Mouse (Mus musculus) thymus, postnatal 10 days (tissue): ENCODE data around the gene Smim1.

Experiments used
- DNase-seq, 2 experiments: peaks; one replicate each; pipeline ENCODE4 v3.0.0; 2021; ENCODE audit warnings: low spot score in 2 of 2

Smim1 gene

DNA sequence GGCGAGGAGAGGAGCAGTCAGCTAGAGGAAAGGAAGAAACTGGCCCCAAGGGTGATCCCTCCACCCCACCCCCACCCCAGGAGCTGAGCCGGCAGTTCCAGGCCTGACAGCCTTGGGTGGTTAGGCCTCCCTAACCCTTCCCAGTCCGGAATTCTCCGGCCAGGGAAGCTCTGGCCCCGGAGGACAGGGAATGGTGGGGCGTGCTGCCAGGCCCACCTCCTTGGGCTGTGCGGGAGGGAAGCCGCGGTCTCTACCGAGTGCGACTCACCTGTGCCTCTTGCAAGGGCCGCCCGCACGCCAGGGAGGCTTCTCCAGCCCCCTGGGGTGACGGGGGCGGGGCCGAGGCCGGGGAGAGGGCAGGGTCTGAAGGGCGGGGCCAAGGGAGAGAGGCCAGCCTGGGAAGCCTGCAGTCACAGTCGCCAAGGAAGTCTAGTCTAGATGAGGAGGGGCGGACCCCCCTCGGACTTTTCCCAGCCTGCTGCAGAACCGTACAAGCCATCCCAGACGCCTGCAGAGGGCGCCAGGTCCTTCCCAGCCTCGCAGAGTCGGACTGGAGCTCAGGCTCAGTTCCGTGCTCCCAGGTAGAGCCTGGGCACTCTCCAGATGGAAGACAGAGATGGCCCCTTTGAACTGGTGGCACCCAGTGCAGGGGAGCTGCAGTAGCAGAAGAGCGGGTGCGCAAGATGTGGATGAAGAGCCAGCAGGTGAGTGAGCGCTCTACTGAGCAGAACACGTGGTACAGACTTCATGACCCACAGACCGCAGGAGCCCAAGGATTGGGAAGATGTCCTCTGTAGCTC is at the start of gene Smim1:
Smim1 (minus strand) TSS at position 590 of the 800 bp plus-strand sequence.
- peak in 1 of 2 experiments; percentile 18 for DNase-seq

DNA sequence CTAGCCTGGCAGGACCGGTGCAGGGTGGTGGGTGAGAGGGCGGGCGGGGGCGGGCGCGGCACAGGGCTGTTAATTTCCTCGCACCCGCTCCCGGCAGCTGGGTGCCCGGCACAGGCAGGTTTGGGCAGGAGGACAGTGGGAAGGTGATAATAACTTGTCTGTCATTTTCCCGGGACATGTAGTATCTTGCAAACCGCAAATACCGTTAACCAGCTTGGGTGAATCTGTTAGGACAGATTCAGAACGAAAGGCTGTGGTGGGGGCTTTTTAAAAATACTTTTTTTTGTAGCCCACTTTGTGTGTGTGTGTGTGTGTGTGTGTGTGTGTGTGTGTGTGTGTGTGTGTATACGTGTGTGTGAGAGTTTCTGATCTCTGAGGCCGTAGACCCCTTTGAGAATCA is 45.9 kb upstream of the Smim1 start:
- no peak for DNase-seq

DNA sequence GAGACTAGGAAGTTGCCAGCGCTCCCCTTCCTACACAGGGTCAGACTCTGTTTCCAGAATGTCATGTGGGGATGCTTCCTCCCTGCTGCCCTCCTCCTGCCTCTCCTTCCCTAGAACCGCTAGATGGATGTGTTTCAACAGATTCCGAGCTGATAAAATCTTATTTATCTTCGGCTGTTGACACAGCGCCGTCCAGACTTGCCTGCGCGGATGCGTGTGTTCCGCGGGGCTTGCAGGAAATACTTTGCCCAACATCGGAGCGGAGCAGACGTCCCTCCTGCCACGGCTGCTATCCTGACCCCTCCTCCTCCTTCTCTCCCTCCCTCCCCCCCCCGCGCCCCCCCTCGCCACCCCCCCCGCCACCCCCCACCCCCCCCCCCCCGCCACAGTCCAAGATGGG is 45.5 kb upstream of the Smim1 start:
- DNase-seq, result no peak

DNA sequence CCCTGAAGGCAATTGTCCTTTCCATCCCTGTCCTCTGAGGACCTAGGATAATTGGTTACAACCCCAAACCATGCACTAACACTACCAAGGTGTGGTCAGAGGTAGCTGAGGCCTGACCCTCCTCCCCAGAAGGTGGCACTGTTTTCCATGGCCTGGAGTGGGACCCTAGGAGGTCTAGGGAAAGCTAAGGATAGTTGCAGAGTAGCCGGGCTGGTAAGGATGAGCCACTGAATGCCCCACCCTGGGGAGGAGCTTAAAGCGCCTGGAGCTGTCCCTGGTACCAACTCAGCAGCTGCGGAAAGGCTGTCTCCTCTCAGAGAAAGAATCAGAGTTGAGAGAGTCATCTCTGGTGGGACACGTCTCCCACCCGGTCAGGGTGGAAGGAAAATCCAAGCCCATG is 44.9 kb upstream of the Smim1 start:
- no peak for DNase-seq

DNA sequence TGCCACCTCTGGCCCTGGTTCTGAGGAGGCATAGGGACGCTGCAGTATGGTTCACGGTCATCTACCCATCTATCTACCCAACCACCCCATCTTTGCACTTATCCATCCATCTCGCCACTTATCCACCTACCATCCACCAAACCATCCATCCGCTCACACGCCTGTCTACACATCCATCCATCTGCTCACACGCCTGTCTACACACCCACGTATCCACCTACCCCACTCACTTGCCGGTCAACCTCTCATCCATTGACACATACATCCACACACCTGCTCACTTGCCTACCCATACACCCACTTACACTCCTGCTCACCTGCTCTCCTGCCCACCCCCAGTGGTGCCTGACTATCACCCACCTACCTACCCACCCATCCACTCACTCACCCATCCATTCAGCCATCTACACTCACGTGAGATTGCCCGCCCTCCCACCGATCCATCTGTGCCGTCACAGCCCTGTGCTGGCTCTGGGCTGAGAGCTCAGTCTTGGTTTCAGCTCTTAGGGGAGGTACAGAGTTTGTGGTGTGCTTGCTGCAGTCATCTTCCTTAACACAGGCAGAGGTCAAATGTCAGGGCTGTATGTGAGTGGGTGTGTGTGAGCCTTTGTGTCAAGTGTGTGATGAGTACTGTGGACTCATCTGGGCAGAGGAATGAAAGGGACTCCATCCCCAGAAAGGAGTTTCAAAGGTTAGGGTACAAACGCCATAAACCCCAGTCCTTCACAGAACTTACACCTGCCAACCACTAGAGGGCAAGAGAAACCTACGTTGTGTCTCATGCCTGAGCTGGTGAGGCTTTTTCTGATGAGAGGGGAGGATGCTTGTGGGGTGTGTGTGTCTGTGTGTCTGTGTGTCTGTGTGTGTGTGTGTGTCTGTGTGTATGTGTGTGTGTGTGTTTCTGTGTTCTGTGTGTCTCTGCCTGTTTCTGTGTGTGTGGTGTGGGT is 39.1 kb upstream of the Smim1 start:
- no peak for DNase-seq

DNA sequence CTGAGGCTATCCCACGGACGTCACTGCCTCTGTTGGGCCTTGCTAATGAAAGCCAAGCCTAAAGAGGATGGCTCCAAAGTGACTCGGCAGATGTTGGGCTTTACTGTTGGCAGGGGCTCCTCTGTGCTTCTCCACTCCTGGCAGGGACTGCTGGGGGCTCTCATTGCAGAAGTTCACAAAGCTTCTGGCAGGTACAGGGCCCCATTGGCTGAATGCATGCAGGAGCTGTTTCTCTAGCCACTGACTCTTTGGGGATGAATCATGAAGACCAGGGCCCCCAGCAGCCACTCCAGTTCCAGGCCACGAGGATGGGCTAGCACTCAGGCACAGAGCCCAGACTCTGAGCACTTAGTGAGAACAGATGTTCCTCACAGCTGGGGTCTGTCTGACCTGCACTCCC is 31.7 kb upstream of the Smim1 start:
- no peak for DNase-seq

DNA sequence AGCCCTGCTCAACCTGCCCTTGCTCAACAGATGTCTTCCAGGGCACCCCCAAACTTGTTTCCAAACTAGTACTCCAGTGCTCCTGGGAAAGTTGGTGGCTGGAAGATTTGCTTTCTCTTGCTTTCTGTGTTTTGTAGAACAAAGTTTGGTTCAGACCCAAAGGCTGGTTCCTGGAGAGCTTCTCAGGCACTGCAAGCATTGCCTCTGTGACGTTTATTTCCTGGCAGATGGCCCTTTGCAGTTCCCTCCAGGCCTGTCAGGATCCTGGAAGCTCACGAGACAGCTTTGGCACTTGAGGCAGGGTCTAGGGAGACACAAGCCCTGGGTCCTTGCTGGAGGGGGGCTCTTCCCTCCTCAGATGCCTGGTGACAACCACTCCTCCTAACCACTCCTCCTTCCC is 30.6 kb upstream of the Smim1 start:
- DNase-seq, result no peak

DNA sequence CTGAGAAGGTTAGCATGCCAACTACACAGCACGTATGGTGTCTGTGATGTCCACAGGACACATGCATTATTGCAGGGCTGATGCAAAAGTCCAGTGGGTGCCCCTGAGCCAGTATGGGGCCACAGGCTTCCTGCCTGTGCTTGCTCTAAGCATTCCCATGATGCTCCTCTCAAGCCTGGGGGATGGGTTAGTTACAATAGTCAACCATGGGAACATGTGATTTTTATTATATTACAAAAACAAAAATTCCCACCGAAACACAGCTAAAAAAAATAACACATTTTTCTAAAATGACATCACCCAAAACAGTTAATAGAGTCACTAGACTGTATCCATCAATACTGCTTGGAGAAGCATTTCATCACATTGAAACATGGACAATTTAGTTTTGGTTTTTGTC is 30.0 kb upstream of the Smim1 start:
- DNase-seq, result no peak

DNA sequence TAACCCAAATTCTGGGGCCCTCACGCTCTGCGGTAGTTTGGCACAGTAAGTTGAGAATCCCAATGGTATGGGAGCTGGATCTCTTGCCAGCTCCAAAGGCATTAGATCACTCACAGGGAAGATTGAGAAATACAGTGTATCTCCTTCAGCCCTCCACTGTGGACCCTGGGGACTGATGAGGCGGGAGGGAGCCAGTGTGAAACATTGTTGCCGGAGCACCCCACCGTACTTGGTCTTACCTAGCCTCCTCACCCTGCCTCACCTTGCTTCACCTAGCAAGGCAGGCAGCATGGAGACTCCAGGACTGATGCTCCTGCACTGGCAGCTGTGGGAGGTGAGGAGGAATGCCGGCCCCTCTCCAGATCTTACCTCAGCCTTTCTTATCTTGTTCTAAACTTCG is 29.5 kb upstream of the Smim1 start:
- no peak for DNase-seq

DNA sequence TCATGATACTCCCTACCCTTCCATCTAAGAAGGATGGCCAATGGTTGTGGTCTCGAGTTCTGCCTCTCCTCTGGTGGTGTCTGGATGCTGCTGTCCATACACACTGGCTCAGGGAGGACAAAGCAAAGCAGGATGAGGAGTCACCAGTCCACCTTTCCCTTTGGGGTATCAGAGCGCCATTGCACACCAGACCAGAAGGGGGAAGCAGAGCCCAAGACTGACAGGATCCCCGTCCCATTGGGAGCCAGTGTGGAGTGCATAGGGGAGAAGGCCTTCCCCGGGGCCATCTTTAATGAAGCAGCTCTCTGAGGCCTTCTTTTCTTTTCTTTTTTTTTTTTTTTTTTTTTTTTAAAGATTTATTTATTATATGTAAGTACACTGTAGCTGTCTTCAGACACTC is 27.0 kb upstream of the Smim1 start:
- DNase-seq, result no peak

DNA sequence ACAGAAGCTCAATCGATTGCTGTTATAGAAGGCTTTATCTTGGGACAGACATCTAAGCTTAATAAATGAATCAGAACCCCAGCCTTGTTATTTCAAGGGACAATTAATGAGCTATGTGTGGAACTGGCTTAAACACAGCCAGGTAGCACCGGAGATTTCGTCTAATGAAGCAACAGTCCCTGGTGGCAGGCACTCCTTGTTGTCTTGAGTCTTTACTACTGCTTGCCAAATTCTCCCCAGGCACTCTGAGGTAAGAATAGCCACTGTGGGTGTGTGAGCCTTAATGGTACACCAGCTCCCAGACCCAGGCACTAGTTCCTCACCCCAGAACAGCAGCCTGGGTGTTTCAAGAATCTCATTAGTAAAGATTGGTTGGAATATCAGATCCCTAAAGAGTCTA is 25.4 kb upstream of the Smim1 start:
- no peak for DNase-seq

DNA sequence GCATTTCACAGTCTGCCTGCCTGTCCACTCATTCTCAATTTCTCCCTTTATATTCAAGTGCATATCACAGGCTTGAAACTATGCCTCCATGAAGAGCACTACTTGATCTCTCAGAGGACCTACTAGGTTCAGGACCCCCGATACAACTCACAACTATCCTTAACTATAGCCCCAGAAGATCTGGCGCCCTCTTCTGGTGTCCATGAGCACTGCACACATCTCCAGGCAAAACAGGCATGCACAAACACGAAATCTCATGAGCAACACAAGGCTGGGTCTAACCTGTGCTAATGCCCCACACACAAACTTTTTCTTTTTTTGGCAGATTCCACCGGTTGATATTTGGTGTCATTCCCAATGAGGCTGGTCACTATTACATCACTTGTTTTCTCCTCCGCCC is 19.8 kb upstream of the Smim1 start:
- DNase-seq, result no peak

DNA sequence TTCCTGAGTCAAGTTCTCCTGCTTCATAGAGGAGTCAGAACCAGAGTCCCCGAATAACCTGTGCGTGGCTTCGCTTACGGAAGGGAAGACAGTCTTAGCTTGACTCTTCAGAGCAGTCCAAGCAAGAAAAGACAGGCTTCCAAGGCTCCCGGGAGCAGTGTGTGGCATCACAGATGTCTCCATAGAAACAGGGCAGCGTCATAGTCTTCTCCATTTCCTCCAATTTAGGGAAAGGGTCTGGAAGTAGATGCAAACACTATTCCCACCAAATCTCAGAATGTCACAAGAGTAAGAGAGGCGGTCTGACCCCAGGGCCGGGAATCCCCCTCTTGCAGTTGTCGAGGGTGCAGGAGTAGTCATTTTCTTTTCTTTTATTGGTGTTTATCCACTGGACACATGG is 16.5 kb upstream of the Smim1 start, which contains the start of gene Ccdc27:
Ccdc27 (minus strand) TSS at position 101 of the 400 bp plus-strand sequence.
- DNase-seq, result no peak

DNA sequence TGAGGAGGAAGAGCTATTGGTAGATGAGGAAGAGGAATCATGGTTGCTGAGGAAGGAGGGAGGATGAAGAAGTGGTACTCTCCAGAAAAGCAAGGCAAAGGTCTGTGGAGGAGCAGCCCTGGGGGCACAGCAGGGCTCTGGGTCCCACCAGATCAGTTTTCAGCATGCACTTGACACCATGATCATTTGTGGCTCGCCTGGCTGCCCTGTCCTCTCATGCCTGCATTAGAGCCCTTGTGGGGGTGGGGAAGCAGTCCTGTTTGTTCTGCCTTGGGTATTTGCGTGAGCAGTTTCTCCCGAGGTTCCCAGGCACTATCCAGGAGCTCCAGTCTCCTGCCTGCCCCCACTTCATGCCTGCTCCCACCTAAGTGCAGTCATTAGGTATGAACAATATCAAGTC is 11.1 kb upstream of the Smim1 start:
- DNase-seq, result no peak

DNA sequence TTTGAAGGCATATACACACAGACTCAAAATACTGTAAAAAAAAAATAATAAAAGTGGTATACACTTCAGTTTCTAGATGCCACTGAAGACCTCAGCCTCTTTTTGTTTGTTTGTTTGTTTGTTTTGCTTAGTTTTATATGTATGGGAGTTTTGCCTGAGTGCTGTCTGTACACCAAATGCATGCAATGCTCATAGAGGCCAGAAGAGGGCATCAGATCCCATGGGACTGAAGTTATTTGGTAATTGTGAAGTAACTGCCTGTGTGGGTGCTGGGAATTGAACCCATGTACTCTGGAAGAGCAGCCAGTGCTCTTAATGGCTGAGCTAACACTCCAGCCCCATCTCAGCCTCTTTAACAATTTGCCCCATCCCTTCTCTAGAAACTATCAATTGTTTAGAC is 2.6 kb upstream of the Smim1 start:
- no peak for DNase-seq

DNA sequence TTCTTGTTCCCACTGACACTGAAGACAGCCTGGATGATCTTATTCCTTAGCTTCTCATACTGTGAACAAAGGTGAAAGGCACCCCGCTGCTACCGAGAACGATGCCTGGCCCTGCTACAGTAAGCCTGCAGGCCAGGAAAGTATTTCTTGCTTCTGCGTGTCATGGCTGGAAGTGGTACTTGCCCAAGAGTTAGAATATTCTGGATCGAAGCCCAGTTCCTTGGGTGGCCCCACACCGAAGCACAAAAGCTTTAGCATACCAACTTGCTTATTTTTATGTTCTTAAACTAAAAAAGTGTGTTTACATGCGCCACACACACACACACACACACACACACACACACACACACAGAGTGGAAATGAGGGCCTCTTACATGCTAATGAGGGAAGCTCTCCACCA is 2.0 kb upstream of the Smim1 start:
- no peak for DNase-seq

DNA sequence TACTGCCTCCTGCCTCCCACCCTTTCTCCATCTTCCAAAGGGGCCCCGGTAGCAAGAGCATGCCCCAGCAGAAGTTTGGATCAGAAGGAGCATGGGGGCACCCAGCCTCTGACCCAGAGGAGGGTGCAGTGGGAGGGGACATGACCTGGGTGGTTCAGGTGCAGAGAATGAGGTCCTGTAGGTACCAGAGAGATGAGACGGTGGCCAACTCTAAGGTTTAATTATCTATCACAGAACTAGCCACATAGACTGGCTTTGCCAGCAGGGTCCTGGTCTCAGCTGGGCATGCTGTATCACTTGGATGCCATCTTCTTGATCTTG is 371 bp upstream of the Smim1 start:
- DNase-seq, result no peak

DNA sequence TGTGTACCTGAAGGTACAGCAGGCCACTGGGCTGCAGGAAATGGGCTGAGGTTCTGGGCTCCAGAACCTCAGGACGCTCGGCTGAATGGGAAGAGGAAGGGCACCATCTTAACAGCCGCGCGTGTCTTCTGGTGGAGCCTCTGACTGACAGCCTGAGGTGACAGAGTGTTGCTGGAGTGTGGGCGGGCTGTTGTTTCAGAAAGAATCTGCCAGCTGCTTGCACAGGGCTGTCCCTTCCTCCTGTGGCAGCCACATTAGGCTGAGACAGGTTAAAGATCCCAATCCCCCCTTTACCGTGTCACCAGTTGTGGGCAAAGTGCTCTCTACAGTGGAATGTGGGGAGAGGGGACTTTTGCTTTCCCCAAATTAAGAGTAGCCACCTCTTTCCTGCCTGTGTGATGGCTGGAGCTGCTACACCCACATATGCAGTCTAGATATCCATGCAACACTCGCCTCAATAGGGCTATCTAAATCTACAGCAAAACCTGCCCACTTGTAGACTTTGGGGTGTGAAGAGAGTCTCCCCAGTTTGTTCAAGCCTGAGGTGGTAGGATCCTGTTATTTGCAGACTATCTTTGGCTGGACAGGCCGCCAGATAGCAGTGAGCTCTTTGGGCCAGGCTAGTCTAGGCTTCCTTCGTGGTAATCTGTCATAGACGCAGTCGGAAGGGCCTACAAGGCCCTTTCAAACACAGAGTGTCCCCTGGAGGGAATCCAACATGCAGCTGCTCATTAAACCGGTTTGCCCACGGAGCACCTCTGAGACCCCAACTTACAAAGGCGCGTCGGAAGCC is 1.1 kb downstream of the Smim1 start:
- DNase-seq, result no peak

DNA sequence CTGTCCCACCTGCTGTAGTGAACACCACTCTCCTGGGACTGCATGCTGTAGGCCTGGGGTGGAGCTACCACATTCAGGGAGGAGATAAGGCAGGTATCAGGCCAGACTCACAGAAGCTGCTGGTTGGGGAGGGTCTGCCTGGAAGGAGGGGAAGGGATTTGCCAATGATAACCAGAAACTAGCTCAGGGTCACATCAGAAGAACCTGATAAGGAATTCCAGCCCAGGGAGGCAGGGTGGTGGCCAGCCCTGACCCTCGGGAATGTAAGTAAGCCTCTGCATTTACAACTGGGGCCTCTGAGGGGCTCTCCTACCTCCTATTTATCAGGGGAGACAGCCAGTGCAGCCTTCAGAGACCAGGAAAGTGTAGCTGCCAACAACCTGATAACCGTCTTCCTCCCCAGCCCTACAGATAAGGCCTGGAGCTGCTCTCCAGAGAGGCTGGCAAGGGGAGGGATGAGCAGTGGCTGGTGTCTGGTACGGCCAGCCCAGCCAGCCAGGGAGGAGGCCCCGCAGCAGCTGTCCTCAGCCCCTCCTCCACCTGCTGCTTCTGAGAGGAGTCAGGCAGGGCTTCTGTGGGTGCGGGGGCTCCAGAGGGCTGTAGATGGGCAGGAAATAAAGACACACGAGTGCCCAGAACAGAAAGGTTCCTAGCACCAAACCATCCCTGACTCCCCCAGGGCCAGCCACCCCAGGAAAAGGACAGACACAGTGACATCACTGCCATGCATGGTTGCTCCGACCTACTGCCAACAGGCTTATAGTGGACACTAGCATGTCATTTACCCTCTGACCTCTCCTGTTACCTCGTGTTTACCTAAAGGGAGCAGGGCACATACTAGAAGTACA is 2.1 kb downstream of the Smim1 start:
- no peak for DNase-seq

DNA sequence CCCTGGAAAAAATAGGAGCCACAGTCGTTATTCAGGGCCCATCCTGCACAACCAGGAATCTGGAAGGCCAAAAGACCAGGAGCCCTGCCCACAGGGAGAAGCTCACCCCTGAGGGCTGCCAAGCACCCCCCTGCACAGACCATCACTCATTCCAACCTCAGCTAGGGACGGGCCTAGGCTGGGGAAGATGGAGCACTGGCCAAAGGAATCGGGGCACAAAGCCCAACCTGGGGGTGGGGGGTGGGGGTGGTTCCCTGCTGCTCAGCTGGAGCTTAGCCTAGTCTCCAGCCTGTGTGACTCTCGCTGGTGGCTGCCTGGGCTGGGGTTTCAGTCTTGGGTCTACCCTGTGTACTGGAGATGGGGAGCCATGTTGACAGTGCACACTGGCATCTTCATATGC is 3.2 kb downstream of the Smim1 start:
- DNase-seq, result no peak

DNA sequence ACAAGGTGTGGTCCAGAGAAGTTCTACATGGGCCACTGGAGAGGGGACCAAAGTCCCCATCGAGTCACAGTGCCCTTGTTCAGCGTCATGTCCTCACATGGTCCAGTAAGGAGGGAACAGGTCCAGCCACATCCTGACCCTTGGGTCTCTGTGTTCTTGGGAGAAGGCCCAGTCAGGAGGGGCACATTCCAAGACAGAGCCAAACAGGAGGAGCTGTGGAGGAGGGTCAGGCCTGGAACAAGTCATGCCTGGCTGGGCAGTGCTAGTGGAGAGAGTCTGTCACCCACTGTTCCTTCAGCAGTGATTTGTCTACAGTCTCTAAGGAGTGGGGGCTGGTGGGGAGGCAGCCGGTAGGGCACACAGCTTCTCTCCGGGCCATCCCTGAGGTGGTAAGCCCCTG is 3.6 kb downstream of the Smim1 start:
- DNase-seq, result no peak
